Mouse (Mus musculus) stomach, postnatal 0 days (tissue): ENCODE results near the gene Dnajc5. TPM values are rescaled to one million over a fixed set of nuclear protein-coding genes. Genes with fewer than 3 reads are reported as not detected.
A peak's percentile ranks its signal among the peaks of the same experiment; 100 is the strongest.

Experiments
- ATAC-seq: fragments of 200-750 bp; cut with Nextera tagmentation; 2 replicates; pipeline ENCODE4 v1.8.0; 2017; ENCODE audit not compliant: low FRiP score, low TSS enrichment
- DNase-seq: peaks from one replicate; pipeline ENCODE4 v3.0.0-alpha.2; 2016; ENCODE audit warnings: low spot score
- H3K27ac ChIP-seq: fragments of 300-500 bp; sonication (generic); replicated peaks from 2 replicates; pipeline ENCODE4 v1.5.1; 2014; ENCODE audit warnings: mild to moderate bottlenecking, control low read depth
- H3K27me3 ChIP-seq: fragments of 300-500 bp; sonication (generic); 2 replicates; pipeline ENCODE4 v1.6.1; 2014; ENCODE audit warnings: low read length; ENCODE audit not compliant: control insufficient read depth, insufficient read depth
- H3K36me3 ChIP-seq: fragments of 300-500 bp; sonication (generic); 2 replicates; pipeline ENCODE4 v1.6.1; 2014; ENCODE audit warnings: low read length, mixed read lengths; ENCODE audit not compliant: control insufficient read depth, insufficient read depth
- H3K4me1 ChIP-seq: fragments of 300-500 bp; sonication (generic); replicated peaks from 2 replicates; pipeline ENCODE4 v1.6.1; 2014; ENCODE audit warnings: antibody characterized with exemption; ENCODE audit not compliant: control insufficient read depth, insufficient read depth
- H3K4me2 ChIP-seq: fragments of 300-500 bp; sonication (generic); replicated peaks from 2 replicates; pipeline ENCODE4 v1.6.1; 2014; ENCODE audit warnings: low read depth, mild to moderate bottlenecking, control low read depth, moderate library complexity
- H3K4me3 ChIP-seq: fragments of 300-500 bp; sonication (generic); 2 replicates; pipeline ENCODE4 v1.5.1; 2014; ENCODE audit warnings: low read depth, low read length, control low read depth
- H3K9ac ChIP-seq: fragments of 300-500 bp; sonication (generic); 2 replicates; pipeline ENCODE4 v1.6.1; 2014; ENCODE audit warnings: mild to moderate bottlenecking, low read length, control low read depth, mixed read lengths
- H3K9me3 ChIP-seq: fragments of 300-500 bp; sonication (generic); 2 replicates; pipeline ENCODE4 v1.6.1; 2016; ENCODE audit warnings: low read length; ENCODE audit not compliant: control insufficient read depth
- CTCF ChIP-seq: IDR thresholded peaks from 2 replicates; pipeline ENCODE4 v1.5.1; 2016; ENCODE audit warnings: antibody characterized with exemption, low read depth, mild to moderate bottlenecking, moderate library complexity
- EP300 ChIP-seq: optimal IDR thresholded peaks from 2 replicates; pipeline ENCODE3; 2016; ENCODE audit warnings: antibody characterized with exemption
- WGBS: fragments of 180-500 bp; shearing (Covaris S2); extraction: QIAGEN DNeasy Blood & Tissue Kit; methylation state at CpG from one replicate; pipeline ENCODE4 v1.1.7; 2014; 5-methylcytosine and 5-hydroxymethylcytosine counted together
- polyA plus RNA-seq: library from polyadenylated mRNA; unstranded; fragments of >200 nt; fragmentation: Nextera tagmentation; extraction: Ambion mirVana; gene quantifications from 2 replicates; pipeline ENCODE4 v1.2.1, GENCODE M21; 2015

The Dnajc5 gene
- 50.2 and 52.7 TPM in 2 replicates for polyA plus RNA-seq

DNA sequence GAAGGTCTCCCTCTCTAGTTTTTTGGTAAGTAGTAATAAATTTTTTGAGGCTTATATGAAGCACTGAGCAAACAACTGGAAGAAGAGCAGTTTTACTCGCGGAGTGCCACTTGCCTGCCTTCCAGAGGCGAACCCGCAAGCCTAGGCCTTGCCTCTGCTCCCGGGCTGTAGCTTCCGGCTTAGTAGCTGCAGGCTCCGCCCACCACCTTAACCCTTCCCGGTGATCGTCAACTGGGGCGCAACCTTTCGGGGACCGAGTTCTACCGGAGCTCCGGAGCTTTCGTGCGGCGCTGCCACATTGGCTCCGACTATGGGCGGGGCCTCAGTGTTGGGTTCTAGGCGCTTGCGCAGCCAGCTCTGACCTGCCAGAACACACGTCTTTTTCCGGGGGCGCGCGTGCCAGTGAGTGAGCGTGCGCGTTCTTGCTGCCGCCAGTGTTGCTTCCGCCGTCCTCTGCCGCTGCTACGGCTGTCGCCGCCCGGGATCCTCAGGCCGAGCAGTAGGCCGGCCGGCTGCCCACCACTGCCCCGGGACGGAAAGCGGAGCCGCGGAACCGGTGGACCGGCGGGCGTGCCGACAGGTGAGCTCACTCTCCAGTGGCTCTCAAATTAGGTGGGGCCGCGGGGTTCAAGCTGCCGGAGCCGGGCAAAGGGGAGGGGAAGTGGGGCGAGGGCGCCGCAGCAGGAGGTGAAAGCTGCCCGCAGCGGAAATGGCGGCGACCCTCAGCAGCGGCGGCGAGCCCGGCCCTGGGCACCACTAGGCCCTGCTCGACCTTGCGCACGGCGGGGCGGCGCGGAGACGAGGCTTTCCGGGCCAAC is at the start of gene Dnajc5:
Gene Dnajc5, plus strand, starts transcription at position 368 of the 818 bp plus-strand sequence.
- Histone ChIP-seq H3K4me2 (peak within 1 kb of the TSS; percentile 57), H3K4me3 (peak within 1 kb of the TSS; percentile 91), H3K36me3 (peaks cover 12% of the 10 kb centered on the region; the same call in 1 of the 2 replicates), H3K9ac (peak within 1 kb of the TSS; percentile 96), H3K4me1 (peaks cover 4% of the 10 kb centered on the region; the same call in 1 of the 2 replicates), H3K27me3 (no peaks in the 10 kb centered on the region), H3K27ac (peak within 1 kb of the TSS; percentile 98), H3K9me3 (no peaks in the 10 kb centered on the region)
- ATAC-seq (peak; percentile 98), DNase-seq (peak; percentile 99)
- under 1% methylated on average over 70 of the region's 74 CpGs for WGBS
- TF ChIP-seq CTCF, result peak; percentile 16
- no peak for TF ChIP-seq EP300

DNA sequence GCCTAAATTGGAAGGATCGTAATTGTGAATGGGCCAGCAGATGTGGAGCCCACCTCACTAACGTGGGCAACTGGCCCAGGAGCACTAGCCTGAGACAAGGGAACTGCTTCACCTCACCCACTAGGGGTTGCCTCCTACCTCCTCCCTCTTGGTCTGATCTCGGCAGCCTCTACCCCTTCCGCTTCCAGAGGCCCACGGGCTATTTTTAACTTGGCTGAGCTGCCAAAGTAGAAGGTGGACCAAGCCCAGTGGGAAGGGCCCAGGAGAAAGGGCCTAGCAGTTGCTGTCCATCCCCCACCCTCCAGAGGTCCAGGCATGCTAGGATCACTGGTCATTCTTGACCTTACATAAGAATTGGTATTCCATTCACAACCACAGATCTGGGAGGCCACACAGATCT is 49.0 kb upstream of the Dnajc5 start:
- peak; percentile 64 for ATAC-seq
- Histone ChIP-seq H3K9ac (no peak overlapping the region), H3K27me3 (no peaks in the 10 kb centered on the region), H3K4me3 (no peak overlapping the region), H3K4me1 (no peaks in the 10 kb centered on the region; the same call in 1 of the 2 replicates), H3K9me3 (no peaks in the 10 kb centered on the region), H3K27ac (no peak overlapping the region), H3K36me3 (no peaks in the 10 kb centered on the region), H3K4me2 (no peak overlapping the region)
- DNase-seq, result no peak
- 34% methylated on average over 5 of the region's 5 CpGs for WGBS
- TF ChIP-seq EP300, result no peak
- no peak; the same call in 1 of the 2 replicates for TF ChIP-seq CTCF

DNA sequence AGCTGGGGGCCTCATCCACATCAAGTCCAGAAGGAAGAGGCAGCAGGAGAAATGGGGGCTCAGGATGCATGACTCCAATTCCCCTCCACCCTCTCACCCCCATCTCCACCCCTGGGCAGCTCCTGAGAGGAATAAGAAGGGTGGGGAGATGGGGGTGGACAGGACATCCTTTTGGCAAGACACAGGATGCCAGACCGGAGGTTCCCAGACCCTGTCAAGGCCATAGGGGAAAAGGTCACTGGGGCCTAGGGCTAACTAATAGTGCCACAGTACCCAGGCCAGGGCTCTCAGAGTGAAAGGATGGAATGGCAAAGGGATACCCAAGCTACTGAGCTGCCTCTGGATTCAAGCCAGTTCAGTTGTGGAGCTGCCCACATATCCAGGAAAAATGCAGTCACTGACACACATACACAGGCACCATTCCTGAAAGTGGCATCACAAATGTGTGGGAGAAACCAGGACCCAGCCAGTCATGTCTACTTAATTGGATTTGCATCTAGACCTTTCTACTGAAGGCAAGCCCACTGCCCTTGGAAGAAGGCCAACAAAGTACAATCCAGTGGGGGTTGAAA is 47.9 kb upstream of the Dnajc5 start:
- Histone ChIP-seq H3K4me1 (no peaks in the 10 kb centered on the region; the same call in 1 of the 2 replicates), H3K27ac (no peak overlapping the region), H3K9me3 (no peaks in the 10 kb centered on the region), H3K9ac (no peak overlapping the region), H3K36me3 (no peaks in the 10 kb centered on the region), H3K4me3 (no peak overlapping the region), H3K4me2 (no peak overlapping the region), H3K27me3 (no peaks in the 10 kb centered on the region)
- TF ChIP-seq CTCF, result no peak
- TF ChIP-seq EP300, result no peak
- 0 out of 2 replicates have a peak, but pooled peaks have one; percentile 15 for ATAC-seq
- WGBS, result 71% methylated on average over 1 of the region's 1 CpGs
- no peak for DNase-seq

DNA sequence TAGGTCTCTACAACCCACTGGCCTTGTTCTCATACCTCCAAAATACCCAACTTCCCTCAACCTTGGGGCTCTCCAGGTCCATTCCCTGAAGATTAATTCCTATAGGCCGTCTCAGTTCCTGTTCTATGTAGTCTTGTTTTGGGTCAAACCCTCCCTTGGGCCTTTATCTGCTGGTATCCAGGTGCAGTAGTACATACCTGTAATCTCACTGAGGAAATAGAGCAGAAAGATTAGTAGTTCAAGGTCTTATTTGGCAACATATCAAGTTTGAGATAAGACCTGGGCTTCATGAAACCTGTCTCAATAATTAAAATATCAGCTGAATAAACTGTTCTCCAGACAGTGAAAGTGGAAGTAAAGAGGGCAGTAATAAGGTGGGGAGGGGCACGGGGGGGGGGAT is 37.2 kb upstream of the Dnajc5 start:
- no peaks in the 10 kb centered on the region for H3K4me1 ChIP-seq
- H3K4me2 ChIP-seq, result no peak overlapping the region
- WGBS, result 35% methylated on average over 2 of the region's 2 CpGs
- no peak overlapping the region for H3K27ac ChIP-seq
- H3K4me3 ChIP-seq, result no peak overlapping the region
- no peaks in the 10 kb centered on the region for H3K27me3 ChIP-seq
- TF ChIP-seq CTCF (no peak), EP300 (no peak)
- ATAC-seq, result no peak
- H3K9ac ChIP-seq, result no peak overlapping the region
- no peak for DNase-seq
- H3K36me3 ChIP-seq, result no peaks in the 10 kb centered on the region
- H3K9me3 ChIP-seq, result no peaks in the 10 kb centered on the region

DNA sequence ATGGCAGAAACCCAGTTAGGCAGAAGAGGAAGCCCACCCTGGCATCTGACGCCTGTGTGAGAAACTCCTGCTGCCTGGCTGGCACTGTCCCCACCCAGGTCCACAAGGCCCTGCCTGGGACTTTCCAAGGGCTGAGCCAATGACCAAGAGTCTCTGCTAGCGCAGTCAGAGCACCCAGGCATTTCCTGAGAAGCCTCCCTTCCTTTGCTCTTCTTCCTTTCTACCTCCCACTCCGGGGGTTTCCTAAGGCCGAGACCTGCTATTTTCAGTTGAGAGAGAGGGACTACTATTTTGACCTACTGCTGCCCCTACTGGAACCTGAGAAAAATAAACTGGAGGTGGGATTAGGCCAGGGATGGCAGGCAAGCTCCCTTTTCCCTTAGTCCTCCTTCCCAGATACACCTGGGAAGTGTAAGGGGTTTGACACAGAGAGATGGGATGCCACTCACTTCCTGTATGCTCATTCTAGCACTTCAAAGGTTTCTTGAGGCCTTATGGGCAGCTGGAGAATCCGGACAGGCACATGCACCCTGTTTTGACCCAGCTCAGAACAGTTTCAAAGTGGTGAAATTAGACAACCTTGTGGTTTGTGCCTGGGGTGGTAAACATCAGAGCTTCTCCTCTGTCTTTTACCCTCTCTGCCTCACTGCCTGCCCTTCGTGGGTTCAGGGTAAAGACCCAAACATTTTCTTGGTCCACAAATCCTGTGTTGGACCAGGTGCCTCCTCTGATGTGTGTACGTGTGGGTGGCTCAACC is 36.5 kb upstream of the Dnajc5 start:
- peak; percentile 28 for DNase-seq
- Histone ChIP-seq H3K4me3 (no peak overlapping the region), H3K27ac (no peak overlapping the region), H3K9ac (no peak overlapping the region), H3K27me3 (no peaks in the 10 kb centered on the region), H3K36me3 (no peaks in the 10 kb centered on the region), H3K9me3 (no peaks in the 10 kb centered on the region), H3K4me1 (no peaks in the 10 kb centered on the region), H3K4me2 (no peak overlapping the region)
- WGBS, result 23% methylated on average over 7 of the region's 7 CpGs
- ATAC-seq, result no peak
- TF ChIP-seq EP300, result no peak
- peak; percentile 49 for TF ChIP-seq CTCF
